Mouse (Mus musculus) liver, embryonic 14.5 days (tissue): ENCODE data around the gene Kdelr3.

Experiments used
- CTCF ChIP-seq: IDR thresholded peaks from 2 replicates; pipeline ENCODE4 v1.5.1; 2016; ENCODE audit warnings: antibody characterized with exemption, low read depth, control low read depth
- EP300 ChIP-seq: IDR thresholded peaks from 2 replicates; pipeline ENCODE4 v1.6.1; 2016; ENCODE audit warnings: antibody characterized with exemption, low read depth

- peak; percentile 55 for TF ChIP-seq CTCF
- TF ChIP-seq EP300: no peak
These were observed 43.2 kb upstream of the Kdelr3 start for GRCm38 (mm10) chr15:79473042-79473441.
